Mouse (Mus musculus) MEL-GATA-1-ER (cell line): ENCODE measurements around the gene Tjp2.
"Not testable (repeated sequence)": the region's sequence is repeated elsewhere in the genome, so short reads cannot be mapped to it uniquely, and the experiment has no call there.

ENCODE experiments used
- DNase-seq: peaks from one replicate; pipeline ENCODE4 v3.0.0-alpha.2; 2012; ENCODE audit warnings: low read depth; ENCODE audit errors: extremely low read depth

Tjp2 gene

DNA sequence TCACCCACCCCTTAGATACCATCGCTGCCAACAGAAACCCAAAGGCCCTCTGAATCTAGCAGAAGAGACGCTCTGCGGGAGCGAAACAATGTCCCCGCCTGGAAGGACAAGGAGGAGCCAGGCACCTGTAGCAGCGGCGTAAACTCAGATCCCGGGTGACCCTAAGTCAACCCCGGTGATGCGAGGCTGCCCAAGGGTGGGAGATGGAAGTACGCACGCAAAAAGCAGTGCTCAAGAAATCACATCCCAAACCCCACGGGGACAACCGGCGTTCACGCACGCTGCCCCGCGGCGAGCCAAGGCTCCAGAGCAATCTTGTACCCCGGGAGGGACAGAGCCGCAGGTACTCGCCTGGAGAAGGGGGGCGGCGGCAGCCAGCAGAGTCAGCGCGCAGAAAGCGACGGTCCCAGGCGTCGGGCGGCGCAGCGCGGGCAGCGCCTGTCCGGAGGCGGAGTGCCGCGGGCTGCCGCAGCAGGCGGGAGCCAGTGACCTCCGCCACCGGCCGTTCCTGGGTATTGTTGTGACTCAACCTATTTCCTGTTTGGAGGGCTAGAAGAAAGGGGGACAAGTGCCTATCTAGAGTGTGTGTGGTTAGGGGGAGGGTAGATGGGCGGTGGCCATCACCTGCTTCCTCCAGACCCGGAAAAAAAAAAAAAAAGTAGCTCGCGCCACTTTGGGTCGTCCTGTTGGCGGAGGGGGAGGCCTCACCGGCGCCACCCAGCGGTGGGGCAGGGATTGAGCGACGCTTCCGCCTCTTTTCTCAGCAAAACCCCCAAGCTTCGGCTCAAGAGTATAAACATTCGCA lies at the start of gene Tjp2:
Tjp2 (minus strand) TSS at position 531 of the 805 bp plus-strand sequence.
- no peak for DNase-seq

DNA sequence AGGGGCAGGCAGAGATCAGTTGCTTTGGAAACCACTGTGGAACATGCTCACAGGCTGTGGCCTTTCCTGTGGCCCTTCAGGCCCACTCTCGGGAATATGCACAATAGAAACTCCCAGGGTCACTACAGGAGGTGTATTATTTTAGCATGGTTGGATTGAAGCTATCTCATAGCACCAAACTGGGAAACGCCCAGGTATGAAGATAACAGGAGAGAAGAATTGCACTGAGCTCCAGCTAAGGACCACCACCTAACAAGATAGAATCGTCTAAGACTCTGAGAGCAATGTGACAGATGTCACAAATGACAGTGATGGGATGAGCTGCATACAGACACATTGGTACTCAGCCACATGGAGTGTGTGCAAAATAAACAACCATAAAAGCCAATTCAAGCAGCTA lies 49.5 kb upstream of the Tjp2 start:
- no peak for DNase-seq

DNA sequence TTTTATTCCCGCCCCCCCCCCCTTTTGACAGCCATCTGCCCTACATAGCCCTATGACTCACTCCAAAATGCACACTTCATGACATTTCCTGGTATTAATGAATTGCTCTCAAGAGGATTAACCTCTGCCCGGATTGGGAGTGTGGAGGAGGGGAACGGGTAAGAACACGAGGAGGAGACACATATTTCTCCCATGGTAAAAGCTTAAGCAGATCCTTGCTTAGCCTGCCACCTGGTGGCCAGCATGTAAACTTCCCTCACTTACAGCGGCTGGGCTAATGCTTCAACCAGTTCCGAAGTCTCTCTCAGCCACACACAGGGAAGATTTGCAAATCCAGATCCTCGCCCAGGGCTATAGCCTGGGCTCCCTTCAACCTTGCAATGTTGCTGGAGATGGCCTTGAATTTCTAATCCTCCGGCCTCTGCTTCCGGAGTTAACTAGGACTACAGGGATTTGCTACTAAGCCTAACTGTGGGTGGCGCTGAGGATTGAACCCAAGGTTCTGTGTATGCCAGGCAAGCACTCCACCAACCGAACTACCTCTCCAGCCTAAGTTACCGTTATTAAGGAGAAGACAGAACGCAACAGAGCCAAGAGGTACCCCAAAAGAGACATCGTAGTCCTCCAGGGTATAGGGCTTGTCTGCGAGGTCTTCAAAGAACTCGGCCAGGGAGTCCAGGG lies 47.1 kb upstream of the Tjp2 start:
- peak; percentile 63 for DNase-seq

DNA sequence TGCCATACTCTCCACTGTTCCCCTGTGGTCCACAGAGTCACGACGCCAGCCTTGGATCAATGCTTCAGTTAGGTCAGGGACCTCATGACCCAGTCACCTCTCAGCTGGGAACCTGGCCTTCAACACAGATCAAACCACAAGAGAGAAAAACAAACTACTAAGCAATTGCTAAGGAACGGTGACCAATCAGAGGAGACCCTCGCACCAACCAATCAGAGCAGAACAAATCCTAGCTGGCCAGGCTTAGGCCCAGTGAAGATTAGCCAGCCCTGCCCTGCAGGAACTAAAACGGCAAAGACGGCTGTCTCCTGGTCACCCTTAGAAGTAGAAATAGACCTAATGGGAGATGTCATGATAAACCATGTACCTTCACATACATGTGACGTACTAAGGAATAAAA lies 46.5 kb upstream of the Tjp2 start:
- DNase-seq: no peak

DNA sequence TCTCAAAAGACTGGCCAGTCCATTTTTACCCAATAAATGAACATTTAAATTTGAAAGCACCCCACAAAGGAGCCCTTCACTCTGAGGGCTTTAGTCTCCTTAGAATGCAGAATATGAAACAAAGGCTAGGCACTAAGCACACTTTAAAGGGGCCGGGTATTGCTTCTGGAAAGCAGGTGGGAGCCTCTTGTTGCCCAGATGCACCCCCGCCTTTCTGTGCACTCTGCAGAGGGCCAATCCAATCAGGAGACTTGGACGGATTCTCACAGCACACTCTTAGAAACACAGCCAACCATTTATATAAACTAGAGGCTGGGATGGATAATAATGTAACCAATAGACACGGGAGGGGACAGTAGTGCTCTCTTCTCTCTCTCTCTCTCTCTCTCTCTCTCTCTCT lies 43.7 kb upstream of the Tjp2 start:
- DNase-seq: no peak

DNA sequence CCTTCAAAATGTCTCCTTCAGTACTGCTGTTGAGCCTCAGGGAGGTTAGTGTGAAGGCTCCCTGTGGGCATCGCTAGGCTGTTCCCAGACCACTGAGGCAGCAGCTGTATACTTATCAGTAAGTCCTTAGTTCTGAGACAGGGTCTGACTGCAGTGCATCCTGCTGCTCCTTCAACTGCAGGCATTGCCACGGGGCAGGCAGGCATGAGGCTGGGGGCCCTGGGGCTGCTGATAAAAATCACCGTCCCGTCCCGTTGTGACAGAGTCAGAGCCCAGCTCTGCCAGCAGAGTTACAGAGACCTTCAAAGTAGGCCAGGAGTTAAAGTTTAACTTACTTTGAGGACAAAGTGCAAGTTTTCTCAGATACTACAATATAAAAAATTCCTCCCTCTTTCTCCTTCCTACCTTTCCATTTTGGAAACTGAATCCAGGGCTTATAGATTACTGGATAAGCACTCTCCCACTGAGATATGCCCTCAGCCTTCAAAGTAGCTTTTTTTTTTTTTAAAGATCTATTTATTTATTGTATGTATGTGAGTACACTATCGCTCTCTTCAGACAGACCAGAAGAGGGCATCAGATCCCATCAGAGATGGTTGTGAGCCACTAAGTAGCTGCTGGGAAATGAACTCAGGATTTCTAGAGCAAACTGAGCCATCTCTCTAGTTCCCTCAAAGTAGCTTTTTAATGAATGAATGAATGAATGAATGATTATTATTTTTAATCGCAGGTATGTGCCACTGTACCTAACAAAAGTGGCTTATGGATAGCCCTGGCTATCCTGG lies 41.4 kb upstream of the Tjp2 start:
- no peak for DNase-seq

DNA sequence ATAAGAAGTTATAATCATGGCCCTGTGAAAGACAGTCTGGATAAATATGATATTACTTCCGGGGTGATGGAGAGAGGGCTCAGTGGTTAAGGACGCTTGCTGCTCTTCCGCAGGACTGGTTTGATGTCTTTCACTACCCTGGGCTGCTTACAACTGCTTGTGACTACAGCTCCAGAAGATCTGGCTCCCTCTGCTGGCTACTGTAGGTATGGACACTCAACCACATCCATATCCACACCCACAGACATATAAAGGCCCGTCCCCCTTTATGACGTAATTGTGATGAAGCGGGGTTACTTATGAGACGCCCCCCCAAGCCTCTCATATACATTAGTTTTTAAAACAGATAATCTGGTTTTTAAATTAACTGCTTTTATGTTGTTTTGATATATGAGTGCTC lies 40.2 kb upstream of the Tjp2 start:
- DNase-seq: peak; percentile 55

DNA sequence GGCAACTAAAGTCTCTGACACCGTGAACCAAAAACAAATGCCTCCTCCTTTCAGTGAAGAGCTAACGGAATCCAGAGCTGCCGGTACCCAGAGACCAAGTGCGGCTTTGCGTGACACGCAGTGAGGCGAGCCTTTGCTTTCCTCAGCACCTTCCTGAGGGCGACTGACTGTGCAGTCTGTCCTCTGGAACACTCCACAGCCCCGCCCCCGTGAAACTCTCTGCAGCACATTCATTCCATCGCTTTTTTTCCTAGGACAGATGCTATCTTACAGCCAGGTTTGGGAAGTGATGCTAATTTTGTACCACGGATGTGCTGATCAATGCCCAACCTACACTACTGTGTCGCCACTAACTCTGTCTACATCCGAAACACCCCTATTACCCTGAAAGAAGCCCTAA lies 37.9 kb upstream of the Tjp2 start:
- no peak for DNase-seq

DNA sequence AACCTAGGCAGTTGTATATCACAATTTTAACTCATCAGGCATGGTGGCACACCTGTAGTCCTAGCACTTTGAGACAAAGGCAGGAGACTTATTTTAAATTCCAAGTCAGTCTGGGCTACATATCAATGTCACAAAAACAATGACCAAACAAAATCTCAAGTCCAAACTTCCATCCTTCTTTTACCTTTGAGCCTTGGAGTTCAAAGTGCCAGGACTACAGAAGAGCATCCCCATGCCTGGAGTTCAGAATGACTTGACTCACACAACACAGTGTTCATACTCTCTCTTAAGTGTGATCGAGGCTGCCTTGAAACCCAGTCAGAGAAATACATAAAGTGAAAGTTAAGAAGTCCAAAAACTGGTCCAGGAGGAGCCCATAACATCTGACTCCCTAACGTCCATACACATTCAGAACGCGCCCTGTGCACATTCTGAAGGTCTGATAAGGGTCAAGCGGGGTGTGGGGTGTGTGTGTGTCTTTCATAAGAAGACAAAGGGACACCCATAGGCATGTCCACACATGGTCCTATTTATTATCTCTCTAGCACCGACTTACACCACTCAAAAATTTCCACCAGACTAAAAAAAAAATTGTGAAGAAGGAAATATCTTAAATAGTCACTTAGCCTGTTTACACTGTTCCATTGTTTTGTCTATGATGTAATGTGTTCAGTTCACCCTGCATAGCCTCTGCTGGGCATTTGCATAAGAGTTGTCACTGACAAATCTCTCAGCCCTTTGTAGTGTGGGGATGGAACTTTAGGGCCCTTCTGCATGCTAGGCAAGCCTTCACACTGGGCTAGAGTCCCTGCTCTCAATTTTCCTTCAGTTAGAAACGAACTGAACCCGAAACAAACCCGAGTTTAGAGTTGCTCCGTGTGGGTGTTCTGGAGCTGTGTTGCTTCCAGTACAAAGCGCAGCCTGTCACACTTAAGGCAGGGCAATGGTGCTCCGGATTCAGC lies 34.8 kb upstream of the Tjp2 start:
- no peak for DNase-seq

DNA sequence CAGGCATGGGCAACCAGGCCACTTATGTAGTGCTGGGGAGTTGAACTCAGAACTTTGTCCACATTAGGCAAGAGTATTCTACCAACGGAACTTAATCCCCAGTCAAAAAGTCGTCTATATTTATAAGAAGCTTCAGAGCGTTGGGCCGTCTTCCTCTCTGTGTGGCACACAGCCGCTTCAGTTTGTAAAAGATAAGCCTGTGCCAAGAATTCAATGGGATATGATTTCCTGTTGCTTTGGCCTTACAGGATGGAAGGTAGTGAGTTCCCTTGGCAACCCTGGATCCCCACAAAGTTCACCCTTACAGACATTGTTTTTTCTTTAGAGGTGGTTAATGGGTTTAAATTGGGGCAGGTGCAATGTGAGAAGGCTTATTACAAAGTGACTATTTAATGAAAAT lies 33.5 kb upstream of the Tjp2 start:
- peak; percentile 72 for DNase-seq

DNA sequence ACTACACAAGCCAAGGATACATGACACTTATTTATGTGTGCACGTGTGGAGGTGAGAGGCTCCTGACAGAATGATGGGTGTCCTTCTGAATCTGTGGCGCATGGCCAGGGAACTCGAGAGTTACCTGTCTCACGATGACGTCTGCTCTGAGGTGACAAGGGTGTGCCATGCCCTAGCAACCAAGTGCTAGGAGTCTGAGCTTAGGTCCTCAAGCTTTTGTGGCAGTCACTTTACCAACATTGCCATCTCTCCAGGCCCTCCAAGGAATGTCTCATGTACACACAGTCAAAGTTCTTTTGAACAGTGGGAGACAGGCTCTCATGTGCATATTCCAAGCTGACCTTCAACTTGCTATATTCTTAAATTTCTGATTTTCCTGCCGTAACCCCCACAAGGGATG lies 33.1 kb upstream of the Tjp2 start:
- no peak for DNase-seq

DNA sequence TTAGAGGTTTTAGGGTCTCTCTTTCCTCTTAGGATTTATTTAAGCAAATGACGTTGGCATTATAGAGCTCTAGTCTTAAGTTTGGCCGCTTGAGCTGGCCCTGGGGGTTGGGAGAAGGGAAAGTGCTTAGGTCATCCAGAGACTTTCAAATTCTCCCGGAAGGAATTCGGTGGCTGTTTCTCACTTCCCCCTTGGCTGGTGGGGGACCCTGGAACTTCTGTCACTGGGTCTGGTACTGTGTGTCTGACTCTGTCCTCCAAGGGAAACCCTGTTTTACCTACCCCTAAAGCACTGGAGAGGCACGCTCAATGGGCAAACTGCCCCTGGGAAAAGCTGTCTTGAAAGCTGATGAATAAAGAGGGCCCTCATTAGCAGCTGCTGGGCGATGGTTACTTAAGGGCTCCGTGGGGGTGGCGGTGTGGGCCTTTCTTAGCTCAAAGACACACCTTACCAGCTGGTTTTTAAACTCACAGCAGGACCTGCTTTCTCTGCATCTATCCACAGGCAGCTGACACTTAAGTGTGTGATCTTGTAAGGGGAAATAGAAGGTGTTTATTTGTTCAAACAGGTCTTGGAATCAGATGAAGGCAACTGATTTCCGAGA lies 28.9 kb upstream of the Tjp2 start:
- no peak for DNase-seq

DNA sequence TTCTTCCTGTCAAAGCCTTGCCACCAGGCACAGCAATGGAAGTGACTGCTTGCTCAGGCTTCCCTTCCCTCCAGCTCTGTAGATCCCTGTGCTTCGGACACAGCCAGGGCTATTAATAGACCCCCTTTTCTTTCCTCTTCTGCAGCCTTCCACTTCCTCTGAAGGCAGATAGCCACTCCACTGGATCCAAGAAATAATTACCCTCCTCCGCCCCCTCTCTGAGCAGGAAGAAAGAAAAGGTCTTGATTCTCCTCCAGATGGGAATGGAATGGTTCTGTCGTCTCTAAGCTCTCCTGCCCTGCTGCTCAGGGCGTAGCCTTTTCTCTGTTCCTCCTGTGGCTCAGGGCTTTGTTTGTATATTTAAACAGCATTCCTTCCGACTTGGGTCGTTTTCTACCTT lies 27.0 kb upstream of the Tjp2 start:
- no peak for DNase-seq

DNA sequence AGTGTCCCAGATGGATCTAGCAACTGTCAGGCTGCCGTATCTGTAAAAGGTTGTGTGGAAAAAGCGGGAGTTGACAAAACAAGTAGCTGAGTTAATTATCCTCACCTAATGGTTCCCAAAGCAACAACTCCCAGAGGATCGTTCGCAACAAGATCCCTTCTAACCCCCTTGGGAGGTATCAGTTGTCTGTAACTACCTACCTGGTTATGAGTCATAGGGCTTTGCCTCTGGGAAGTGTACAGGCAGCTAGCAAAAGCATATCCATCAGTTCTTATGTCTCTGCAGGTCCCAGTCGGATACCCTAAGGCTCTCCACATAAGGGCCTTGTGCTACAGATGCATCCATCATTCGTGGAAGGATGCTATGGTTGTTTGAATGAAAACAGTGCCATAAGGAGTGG lies 18.5 kb upstream of the Tjp2 start:
- DNase-seq: no peak

DNA sequence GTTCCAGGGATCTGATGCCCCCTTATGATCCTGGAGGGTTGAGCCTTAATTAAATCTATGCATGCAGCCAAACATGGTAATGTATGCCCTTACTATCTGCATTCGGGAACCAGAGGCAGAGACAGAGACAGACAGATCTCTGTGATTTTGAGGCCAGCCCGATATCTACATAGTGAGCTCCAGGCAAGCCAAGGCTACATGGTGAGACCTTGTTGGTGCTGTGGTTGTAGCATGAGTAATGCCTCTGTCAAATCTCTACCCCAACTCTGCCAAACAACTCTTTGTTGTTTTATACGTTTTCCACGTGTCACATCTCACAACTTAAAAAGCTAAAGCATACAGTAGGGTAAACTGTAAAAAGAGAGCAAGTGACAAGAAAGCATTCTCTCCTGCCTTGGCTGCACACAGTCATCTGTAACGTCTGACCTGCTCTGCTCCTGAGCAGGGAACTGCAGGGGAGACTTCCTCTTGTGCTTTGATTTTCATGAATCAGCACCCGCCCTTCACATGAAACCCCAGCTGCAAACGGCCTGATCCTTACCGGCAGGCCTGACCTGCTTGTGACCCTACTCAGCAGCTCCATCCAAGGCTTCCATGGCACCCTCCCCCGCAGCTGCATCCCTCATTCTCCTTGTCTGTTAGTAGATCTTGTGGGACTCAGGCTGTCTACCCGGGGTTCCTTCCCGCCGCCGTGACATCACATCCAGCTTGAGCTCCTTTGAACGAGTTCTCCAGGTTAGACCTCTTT lies 17.1 kb upstream of the Tjp2 start:
- DNase-seq: no peak

DNA sequence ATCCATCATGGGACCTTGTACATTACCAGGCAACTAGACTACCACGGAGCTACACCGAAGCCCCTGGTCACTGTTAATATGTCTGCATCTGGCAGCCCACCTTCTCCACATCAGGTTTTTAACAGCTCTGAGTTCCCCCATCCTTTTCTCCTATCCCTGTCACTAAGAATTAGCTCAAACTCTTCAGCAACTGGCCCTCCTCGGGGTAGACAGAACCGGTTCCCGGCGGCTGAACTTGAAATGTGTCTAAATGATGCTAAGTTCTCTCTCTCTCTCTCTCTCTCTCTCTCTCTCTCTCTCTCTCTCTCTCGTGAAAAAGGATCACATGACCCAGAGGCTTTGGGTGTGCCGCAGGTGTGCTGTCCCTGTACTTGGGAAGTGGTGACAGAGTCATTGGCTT lies 16.4 kb upstream of the Tjp2 start:
- DNase-seq: no peak

DNA sequence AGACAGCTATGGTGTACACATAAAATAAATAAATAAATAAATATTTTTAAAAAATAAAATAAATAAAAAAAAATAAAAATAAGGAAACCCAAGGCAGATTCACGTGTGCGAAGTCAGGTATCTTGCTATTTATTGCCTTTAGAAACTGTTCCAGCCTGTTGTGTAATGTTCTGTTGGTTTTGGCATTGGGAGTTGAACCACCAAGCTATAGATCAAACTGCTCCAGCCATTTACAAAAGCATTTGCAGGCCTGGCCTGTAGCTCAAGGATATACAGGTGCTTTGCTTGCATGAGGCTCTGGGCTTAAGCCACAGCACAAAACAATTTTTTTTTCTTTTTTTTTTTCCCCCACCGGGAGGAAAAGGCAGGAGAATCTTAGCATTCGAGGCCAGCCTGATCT lies 13.2 kb upstream of the Tjp2 start:
- no peak for DNase-seq

DNA sequence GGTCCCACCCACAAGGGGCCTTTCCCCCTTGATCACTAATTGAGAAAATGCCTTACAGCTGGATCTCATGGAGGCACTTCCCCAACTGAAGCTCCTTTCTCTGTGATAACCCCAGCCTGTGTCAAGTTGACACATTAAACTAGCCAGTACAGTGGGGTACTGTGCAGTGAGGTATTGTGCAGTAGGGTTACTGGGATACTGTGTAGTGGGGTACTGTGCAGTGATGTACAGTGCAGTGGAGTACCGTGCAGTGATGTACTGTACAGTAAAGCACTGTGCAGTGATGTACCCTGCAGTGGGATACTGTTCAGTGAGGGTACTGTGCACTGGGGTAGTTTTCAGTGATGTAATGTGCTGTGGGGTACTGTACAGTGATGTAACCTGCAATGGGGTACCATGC lies 7.5 kb upstream of the Tjp2 start:
- DNase-seq: not testable (repeated sequence)

DNA sequence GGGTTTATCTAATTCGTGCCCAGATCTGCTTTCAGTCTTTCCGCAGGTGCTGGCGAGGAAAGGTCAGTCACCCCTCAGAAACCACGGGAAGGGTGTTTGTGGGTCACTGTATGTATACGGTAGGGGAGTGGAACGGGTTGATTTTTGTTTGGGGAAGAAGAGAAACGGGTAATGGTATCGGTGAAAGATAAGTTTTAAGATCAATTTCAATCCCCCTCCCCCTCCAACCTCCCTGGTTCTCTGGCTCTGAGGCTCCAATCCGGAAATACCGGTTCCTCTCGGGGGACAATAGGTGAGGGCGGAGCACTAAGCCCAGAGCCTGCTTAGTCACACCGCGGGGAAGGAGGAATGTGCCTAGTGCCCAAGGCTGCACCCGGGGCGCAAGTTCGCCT lies 471 bp upstream of the Tjp2 start:
- no peak for DNase-seq

DNA sequence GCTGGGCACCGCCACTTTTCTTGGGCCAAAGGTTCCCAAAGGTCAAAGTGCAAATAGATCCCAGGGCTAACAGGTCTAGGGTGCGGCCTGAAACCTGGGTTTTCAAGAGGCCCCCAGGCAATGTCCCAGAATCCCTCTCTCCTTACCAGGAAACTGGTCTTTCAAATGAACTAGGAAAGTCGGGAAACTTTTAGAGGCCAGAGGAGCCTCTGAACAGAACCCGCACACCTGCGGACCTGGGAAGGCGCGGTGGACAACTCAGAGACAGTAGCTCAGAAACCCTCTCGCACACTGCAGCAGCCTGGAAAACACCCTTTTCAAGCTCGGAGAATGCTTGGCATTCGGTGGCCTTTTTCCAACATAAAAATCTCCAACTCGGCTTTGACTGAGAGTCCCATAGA lies 979 bp downstream of the Tjp2 start:
- DNase-seq: no peak
